Mouse (Mus musculus) kidney, embryonic 14.5 days (tissue): Measurements from ENCODE around the gene Wbp2. TPM values are rescaled to one million over a fixed set of nuclear protein-coding genes. Genes with fewer than 3 reads are reported as not detected.
A peak's percentile ranks its signal among the peaks of the same experiment; 100 is the strongest.

ENCODE experiments used
- ATAC-seq: fragments of 200-750 bp; cut with Nextera tagmentation; 2 replicates; pipeline ENCODE4 v1.8.0; 2017; ENCODE audit warnings: moderate number of reproducible peaks, mild to moderate bottlenecking, moderate TSS enrichment, moderate library complexity; ENCODE audit not compliant: low FRiP score, low TSS enrichment
- H3K27ac ChIP-seq: fragments of 300-500 bp; sonication (generic); 2 replicates; pipeline ENCODE4 v1.5.1; 2014; ENCODE audit warnings: low read depth, mild to moderate bottlenecking, low read length, moderate library complexity, mixed read lengths
- H3K27me3 ChIP-seq: fragments of 300-500 bp; sonication (generic); 2 replicates; pipeline ENCODE4 v1.6.1; 2014; ENCODE audit warnings: mild to moderate bottlenecking, low read length; ENCODE audit not compliant: control insufficient read depth, insufficient read depth
- H3K36me3 ChIP-seq: fragments of 300-500 bp; sonication (generic); 2 replicates; pipeline ENCODE4 v1.6.1; 2014; ENCODE audit warnings: low read length, mixed read lengths; ENCODE audit not compliant: control insufficient read depth, insufficient read depth
- H3K4me1 ChIP-seq: fragments of 300-500 bp; sonication (generic); 2 replicates; pipeline ENCODE4 v1.6.1; 2014; ENCODE audit warnings: low read length, mixed read lengths; ENCODE audit not compliant: control insufficient read depth, insufficient read depth
- H3K4me2 ChIP-seq: fragments of 300-500 bp; sonication (generic); replicated peaks from 2 replicates; pipeline ENCODE4 v1.6.1; 2014; ENCODE audit warnings: low read depth, mild to moderate bottlenecking, low read length
- H3K4me3 ChIP-seq: fragments of 300-500 bp; sonication (generic); 2 replicates; pipeline ENCODE4 v1.5.1; 2014; ENCODE audit warnings: mild to moderate bottlenecking, low read length
- H3K9ac ChIP-seq: fragments of 300-500 bp; sonication (generic); 2 replicates; pipeline ENCODE4 v1.6.1; 2014; ENCODE audit warnings: low read depth, mild to moderate bottlenecking, low read length, moderate library complexity
- H3K9me3 ChIP-seq: fragments of 300-500 bp; sonication (generic); 2 replicates; pipeline ENCODE4 v1.6.1; 2016; ENCODE audit warnings: low read length; ENCODE audit not compliant: control insufficient read depth
- WGBS: fragments of 180-500 bp; shearing (Covaris S2); extraction: QIAGEN DNeasy Blood & Tissue Kit; methylation state at CpG from one replicate; pipeline ENCODE4 v1.1.7; 2014; 5-methylcytosine and 5-hydroxymethylcytosine counted together
- polyA plus RNA-seq: library from polyadenylated mRNA; unstranded; fragments of >200 nt; fragmentation: Nextera tagmentation; extraction: Ambion mirVana; gene quantifications from 2 replicates; pipeline ENCODE4 v1.2.1, GENCODE M21; 2014

The Wbp2 gene
- polyA plus RNA-seq, 1 experiment from 2014 or later: 80.2 TPM

DNA sequence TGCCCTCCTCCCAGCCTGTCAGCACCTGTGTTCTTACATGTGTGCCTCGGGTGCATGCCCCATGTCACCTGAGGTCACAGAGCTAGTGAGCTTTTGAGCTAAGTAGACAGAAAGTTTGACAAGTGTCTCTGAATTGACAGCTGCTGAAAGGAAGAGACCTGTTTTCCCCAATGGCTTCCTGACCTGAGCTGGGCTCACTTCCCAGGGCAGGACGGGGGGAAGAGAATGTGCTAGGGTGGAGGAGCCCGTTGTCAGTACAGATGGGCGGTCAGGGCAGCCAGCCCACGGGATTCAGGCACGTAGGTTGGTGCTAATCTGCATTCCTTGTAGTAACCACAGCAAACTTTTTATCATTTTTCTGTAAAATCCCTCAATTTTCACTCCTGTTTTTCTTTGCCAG is 46.2 kb downstream of the Wbp2 start:
- WGBS: 88% methylated on average over 6 of the region's 6 CpGs
- no peak overlapping the region for H3K9ac ChIP-seq
- ATAC-seq: no peak
- no peaks in the 10 kb centered on the region for H3K9me3 ChIP-seq
- no peaks in the 10 kb centered on the region for H3K27me3 ChIP-seq
- no peaks in the 10 kb centered on the region for H3K4me1 ChIP-seq
- no peak overlapping the region for H3K27ac ChIP-seq
- no peak overlapping the region for H3K4me3 ChIP-seq
- H3K36me3 ChIP-seq: peaks cover 40% of the 10 kb centered on the region
- H3K4me2 ChIP-seq: no peak overlapping the region

GRCm38 (mm10) chr11:116037826-116038225 is 49.0 kb downstream of the Wbp2 start:
- H3K4me2 ChIP-seq: no peak overlapping the region
- peaks cover 35% of the 10 kb centered on the region for H3K36me3 ChIP-seq
- H3K9me3 ChIP-seq: no peaks in the 10 kb centered on the region
- H3K9ac ChIP-seq: no peak overlapping the region
- 0 out of 2 replicates have a peak, but pooled peaks cover under 1% of the 10 kb centered on the region for H3K4me1 ChIP-seq
- H3K27ac ChIP-seq: no peak overlapping the region
- no peak for ATAC-seq
- WGBS: 91% methylated on average over 9 of the region's 9 CpGs
- no peak overlapping the region for H3K4me3 ChIP-seq
- H3K27me3 ChIP-seq: no peaks in the 10 kb centered on the region

- Histone ChIP-seq H3K4me1 (peaks cover 6% of the 10 kb centered on the region), H3K9ac (no peak overlapping the region), H3K9me3 (no peaks in the 10 kb centered on the region), H3K4me2 (no peak overlapping the region), H3K36me3 (peaks cover 34% of the 10 kb centered on the region), H3K4me3 (no peak overlapping the region), H3K27ac (no peak overlapping the region), H3K27me3 (no peaks in the 10 kb centered on the region)
- no peak for ATAC-seq
- 55% methylated on average over 3 of the region's 3 CpGs for WGBS
These were observed 50.1 kb downstream of the Wbp2 start for GRCm38 (mm10) chr11:116036671-116037070.

- H3K27me3 ChIP-seq: no peaks in the 10 kb centered on the region
- peaks cover 15% of the 10 kb centered on the region for H3K4me1 ChIP-seq
- peaks cover 22% of the 10 kb centered on the region for H3K36me3 ChIP-seq
- no peak overlapping the region for H3K27ac ChIP-seq
- H3K9ac ChIP-seq: no peak overlapping the region
- no peak for ATAC-seq
- H3K9me3 ChIP-seq: no peaks in the 10 kb centered on the region
- no peak overlapping the region for H3K4me2 ChIP-seq
- H3K4me3 ChIP-seq: no peak overlapping the region
- WGBS: 94% methylated on average over 6 of the region's 6 CpGs
These were observed 52.2 kb downstream of the Wbp2 start for GRCm38 (mm10) chr11:116034584-116034983.

DNA sequence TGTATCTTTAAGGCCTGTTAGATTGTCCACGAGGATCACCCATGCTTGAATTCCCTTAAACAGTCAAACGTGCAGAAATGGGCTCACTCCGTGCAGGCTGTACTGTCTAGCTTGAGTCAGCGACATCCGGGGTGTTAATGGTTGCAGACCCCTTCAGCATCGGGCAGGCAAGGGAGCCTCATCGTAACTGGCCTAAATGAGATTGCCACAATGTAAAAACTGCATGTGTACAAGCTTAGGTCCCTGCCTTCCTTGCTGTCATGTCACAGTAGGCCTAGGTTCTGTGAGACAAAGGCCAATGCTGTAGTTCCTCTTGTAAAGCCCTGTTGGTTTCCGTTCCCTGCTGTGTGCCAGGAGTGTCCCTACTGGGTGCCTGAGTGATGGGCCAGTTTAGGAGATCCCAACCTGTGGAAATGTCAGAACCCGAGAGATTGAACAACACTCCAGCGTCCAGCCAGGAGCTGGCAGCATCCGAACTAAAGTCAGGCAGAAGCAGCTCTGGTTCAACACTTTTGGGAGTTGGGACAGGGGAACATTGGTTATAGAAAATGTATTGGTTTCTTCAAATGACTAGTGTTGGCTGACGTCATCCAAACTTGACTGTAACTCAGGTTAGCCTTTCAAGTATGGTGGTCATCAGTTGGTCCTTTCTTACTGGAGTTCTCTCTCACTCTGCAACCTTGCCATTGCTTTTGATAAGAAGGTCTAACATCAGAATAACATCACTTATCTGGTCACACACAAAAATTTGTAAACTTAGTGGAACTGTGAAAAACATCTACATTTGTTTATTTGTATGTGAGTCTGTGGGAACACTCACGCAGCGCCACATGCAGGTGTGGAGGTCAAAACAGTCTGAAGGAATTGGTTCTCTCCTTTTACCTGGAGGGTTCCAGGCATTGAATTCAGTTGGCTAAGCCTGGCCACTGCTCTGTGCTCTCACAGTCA is 55.6 kb downstream of the Wbp2 start:
- Histone ChIP-seq H3K36me3 (peaks cover 11% of the 10 kb centered on the region), H3K27me3 (no peaks in the 10 kb centered on the region), H3K4me2 (peak overlapping the region; percentile 87), H3K27ac (peak overlapping the region; percentile 97), H3K4me1 (peaks cover 18% of the 10 kb centered on the region), H3K9ac (peak overlapping the region; percentile 86), H3K4me3 (peak overlapping the region; percentile 66), H3K9me3 (no peaks in the 10 kb centered on the region)
- ATAC-seq: peak; percentile 20
- 25% methylated on average over 14 of the region's 14 CpGs for WGBS

DNA sequence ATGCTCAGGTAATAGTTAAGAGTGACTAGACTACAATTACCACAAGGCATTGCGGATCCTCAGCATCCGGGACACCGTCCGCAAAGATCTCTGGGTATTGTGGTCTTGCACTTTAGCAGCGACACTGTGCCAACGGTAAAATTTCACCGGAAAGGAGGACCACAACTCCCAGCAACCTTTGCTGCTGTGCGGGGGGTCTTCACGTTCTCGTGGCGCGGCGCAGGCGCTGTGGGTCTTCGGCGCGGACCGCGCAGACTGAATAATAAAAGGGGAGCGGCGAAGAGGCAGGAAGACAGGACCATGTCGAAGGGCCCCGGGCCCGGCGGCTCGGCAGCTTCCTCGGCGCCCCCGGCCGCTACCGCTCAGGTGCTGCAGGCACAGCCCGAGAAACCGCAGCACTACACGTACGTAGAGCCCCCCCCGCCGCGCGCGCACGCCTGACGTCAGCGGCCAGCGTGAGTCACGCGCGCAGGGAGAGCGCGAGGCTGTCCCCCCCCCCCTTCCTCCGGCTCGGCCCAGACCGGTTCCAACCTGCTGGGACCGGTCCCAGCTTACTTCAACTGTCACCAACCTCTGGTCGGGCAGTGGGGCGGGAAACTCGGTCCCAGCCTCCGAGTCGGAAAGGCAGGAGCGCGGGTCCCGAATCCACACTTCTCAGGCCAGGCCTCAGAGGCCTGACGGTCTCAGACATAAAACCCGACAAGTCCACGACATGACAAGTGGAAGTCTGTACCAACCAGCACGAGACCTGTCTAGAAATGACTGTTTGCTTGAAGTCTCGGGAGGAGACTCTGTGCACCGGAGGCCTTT is 56.5 kb downstream of the Wbp2 start, which contains the start of gene Unk:
Gene Unk (plus strand): TSS at position 235 of the 810 bp plus-strand sequence.
- ATAC-seq: peak; percentile 95
- Histone ChIP-seq H3K9me3 (no peaks in the 10 kb centered on the region), H3K4me3 (peak within 1 kb of the TSS; percentile 66), H3K27me3 (no peaks in the 10 kb centered on the region), H3K4me1 (peaks cover 18% of the 10 kb centered on the region), H3K36me3 (peaks cover 11% of the 10 kb centered on the region), H3K4me2 (peak within 1 kb of the TSS; percentile 87), H3K27ac (peak within 1 kb of the TSS; percentile 97), H3K9ac (peak within 1 kb of the TSS; percentile 86)
- under 1% methylated on average over 62 of the region's 67 CpGs for WGBS

GRCm38 (mm10) chr11:116029086-116029865 is 57.5 kb downstream of the Wbp2 start:
- H3K27me3 ChIP-seq: no peaks in the 10 kb centered on the region
- WGBS: 84% methylated on average over 6 of the region's 6 CpGs
- peaks cover 3% of the 10 kb centered on the region; the same call in 1 of the 2 replicates for H3K36me3 ChIP-seq
- no peaks in the 10 kb centered on the region for H3K9me3 ChIP-seq
- H3K4me3 ChIP-seq: peak overlapping the region; percentile 66
- ATAC-seq: no peak
- peak overlapping the region; percentile 12; the same call in 1 of the 2 replicates for H3K27ac ChIP-seq
- peak overlapping the region; percentile 58 for H3K4me2 ChIP-seq
- peaks cover 20% of the 10 kb centered on the region for H3K4me1 ChIP-seq
- H3K9ac ChIP-seq: peak overlapping the region; percentile 86; the same call in 1 of the 2 replicates
